Comparison of ENCODE assay signal across 20 mouse cellular contexts in the genomic region with DNA sequence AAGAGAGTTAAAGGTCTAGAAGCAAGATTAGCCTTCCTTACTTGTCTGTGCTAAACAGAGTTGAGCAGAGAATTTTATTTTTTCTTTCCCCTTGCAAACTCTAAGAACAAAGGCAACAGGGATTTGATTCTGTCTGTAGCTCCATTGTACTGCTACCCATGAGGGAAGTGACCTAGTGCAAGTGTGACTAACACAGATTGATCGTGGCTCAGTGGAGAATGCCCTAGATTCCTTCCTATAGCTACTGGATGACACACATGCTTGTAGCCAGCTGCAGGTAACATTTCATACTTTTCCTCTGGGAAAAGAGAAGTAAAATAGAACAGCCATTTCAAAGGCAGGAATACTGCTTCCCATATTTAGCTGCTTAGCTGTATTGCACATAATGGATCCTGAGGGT. TPM values are rescaled to one million over a fixed set of nuclear protein-coding genes. Genes with fewer than 3 reads are reported as not detected.
DNase-seq lines count a peak whose midpoint lies in the region; ATAC-seq and TF ChIP-seq lines count a peak whose summit lies in the region.
"Had no signal": no experiment of that assay in that cellular context is flagged by ENCODE, and none has a peak within 500 bp of the region (broad histone marks: within the 10 kb centered on the region; RNA-seq: fewer than 3 reads in every experiment).

No protein-coding gene starts in this region.

- DNase-seq in cerebellum, adult 11 months: no peak
- peak; percentile 13 for DNase-seq in 3T3-L1 (ENCODE audit: low read depth, low spot score)
- peak; percentile 31 for DNase-seq in midbrain, postnatal 0 days (ENCODE audit: low spot score)
- DNase-seq in heart, postnatal 36 days: no peak
- no peak for DNase-seq in adrenal gland, postnatal 14 days
- no peak for DNase-seq in layer of hippocampus, adult 2 months (ENCODE audit: low spot score in 2 of 2)
- DNase-seq: cerebellum, adult 2 months; heart, adult 11 months; heart, postnatal 4 days; lung, postnatal 14 days; thymus, postnatal 25 days had no signal

- no peak overlapping the region for H3K27ac ChIP-seq in hindbrain, embryonic 16.5 days (ENCODE audit: low read depth, low read length)
- no peak overlapping the region for H3K27ac ChIP-seq in midbrain, postnatal 0 days (ENCODE audit: low read depth, low read length)
- no peak overlapping the region for H3K27ac ChIP-seq in layer of hippocampus, adult 2 months
- H3K27ac ChIP-seq: forebrain, embryonic 12.5 days; heart, embryonic 13.5 days; limb, embryonic 13.5 days; liver, embryonic 14.5 days had no signal

- no peaks in the 10 kb centered on the region; the same call in 1 of the 2 replicates for H3K4me1 ChIP-seq in hindbrain, embryonic 16.5 days (ENCODE audit: control insufficient read depth, insufficient read depth, low read depth, low read length)
- no peaks in the 10 kb centered on the region for H3K4me1 ChIP-seq in midbrain, postnatal 0 days (ENCODE audit: insufficient read depth, low read length)
- H3K4me1 ChIP-seq: heart, embryonic 13.5 days; limb, embryonic 13.5 days; megakaryocyte, embryonic 14.5 days had no signal

- intact Hi-C loops in heart, postnatal 36 days (cut with DNase I): no loop called here

- WGBS in hindbrain, embryonic 16.5 days: 10% methylated on average over 1 of the region's 1 CpGs
- WGBS in midbrain, postnatal 0 days: 14% methylated on average over 1 of the region's 1 CpGs

- no peak overlapping the region for H3K4me3 ChIP-seq in hindbrain, embryonic 16.5 days (ENCODE audit: low read length)
- no peak overlapping the region for H3K4me3 ChIP-seq in midbrain, postnatal 0 days (ENCODE audit: low read depth, low read length)
- H3K4me3 ChIP-seq in layer of hippocampus, adult 2 months: no peak overlapping the region
- H3K4me3 ChIP-seq: forebrain, embryonic 12.5 days; heart, embryonic 13.5 days; limb, embryonic 13.5 days; megakaryocyte, embryonic 14.5 days had no signal

- H3K9me3 ChIP-seq in hindbrain, embryonic 16.5 days (ENCODE audit: control insufficient read depth, low read length): no peaks in the 10 kb centered on the region
- no peaks in the 10 kb centered on the region for H3K9me3 ChIP-seq in midbrain, postnatal 0 days (ENCODE audit: low read length)
- H3K9me3 ChIP-seq: forebrain, embryonic 12.5 days; heart, embryonic 13.5 days; limb, embryonic 13.5 days; megakaryocyte, embryonic 14.5 days had no signal

- no peak overlapping the region for H3K9ac ChIP-seq in hindbrain, embryonic 16.5 days (ENCODE audit: low read depth, low read length)
- H3K9ac ChIP-seq in midbrain, postnatal 0 days (replicated peaks; ENCODE audit: low read length, poor library complexity, severe bottlenecking): no peak overlapping the region
- H3K9ac ChIP-seq: forebrain, embryonic 12.5 days; heart, embryonic 13.5 days; limb, embryonic 13.5 days; liver, embryonic 14.5 days had no signal

- peak; percentile 66; the same call in 1 of the 2 replicates for ATAC-seq in cerebellum, adult (ENCODE audit: insufficient number of reproducible peaks, low FRiP score, low TSS enrichment)
- 0 out of 2 replicates have a peak, but pooled peaks have one; percentile 40 for ATAC-seq in hindbrain, embryonic 16.5 days
- no peak for ATAC-seq in midbrain, postnatal 0 days (ENCODE audit: low FRiP score)
- ATAC-seq: intestine, postnatal 0 days had no signal

- H3K36me3 ChIP-seq in hindbrain, embryonic 16.5 days (ENCODE audit: control insufficient read depth, insufficient read depth, low read length): no peaks in the 10 kb centered on the region
- H3K36me3 ChIP-seq in midbrain, postnatal 0 days (ENCODE audit: insufficient read depth, low read length): no peaks in the 10 kb centered on the region
- H3K36me3 ChIP-seq: forebrain, embryonic 12.5 days; heart, embryonic 13.5 days; limb, embryonic 13.5 days had no signal

- no peak for TF ChIP-seq CTCF in midbrain, postnatal 0 days (IDR thresholded peaks at IDR 0.05)
- no peak for TF ChIP-seq CTCF in layer of hippocampus, adult 2 months (conservative IDR thresholded peaks at IDR 0.05)

- no peak overlapping the region for H3K4me2 ChIP-seq in hindbrain, embryonic 16.5 days (ENCODE audit: low read length)
- no peak overlapping the region for H3K4me2 ChIP-seq in midbrain, postnatal 0 days (ENCODE audit: low read depth, low read length, poor library complexity, severe bottlenecking)
- H3K4me2 ChIP-seq: forebrain, embryonic 12.5 days; heart, embryonic 13.5 days; limb, embryonic 13.5 days had no signal

- no peaks in the 10 kb centered on the region for H3K27me3 ChIP-seq in hindbrain, embryonic 16.5 days (replicated peaks; ENCODE audit: control insufficient read depth, insufficient read depth, low read length)
- no peaks in the 10 kb centered on the region for H3K27me3 ChIP-seq in midbrain, postnatal 0 days (ENCODE audit: insufficient read depth, low read length)
- H3K27me3 ChIP-seq: forebrain, embryonic 12.5 days; heart, embryonic 13.5 days; limb, embryonic 13.5 days; megakaryocyte, embryonic 14.5 days had no signal

RNA-seq across cellular contexts. Expression of gene Vegfc, which starts 24.2 kb away (rescaled TPM):
- 3.5 TPM in 2 replicates for polyA plus RNA-seq in hindbrain, embryonic 16.5 days (2015; fragmentation: Nextera tagmentation; extraction: Ambion mirVana)
- 5.2 and 8.2 TPM in 2 replicates for total RNA-seq in midbrain, postnatal 0 days (2014; rRNA removed)
- polyA plus RNA-seq in midbrain, postnatal 0 days (2015; fragmentation: Nextera tagmentation; extraction: Ambion mirVana): 3.3 and 3.5 TPM in 2 replicates
- 1 to 10 TPM; 6.6 to 8.4 TPM for total RNA-seq in heart, postnatal 36 days (2021)
- 7.1 and 7.9 TPM in 2 replicates for total RNA-seq in adrenal gland, postnatal 14 days (2021)
- 1 to 10 TPM; 2.3 to 3.4 TPM for total RNA-seq in layer of hippocampus, adult 2 months (2021)
- total RNA-seq: MEL had no signal

Comparison
In these comparisons a context has a peak if more than half of its experiments do, and no peak if none do; other contexts are left out.
1. DNase-seq: peak in 3T3-L1 (single experiment) and midbrain, postnatal 0 days (single experiment); none in cerebellum, adult 11 months (single experiment), heart, postnatal 36 days (0 of 2), adrenal gland, postnatal 14 days (single experiment) and layer of hippocampus, adult 2 months (0 of 2).